Mouse (Mus musculus) naive thymus-derived CD4-positive, alpha-beta T cell, adult 2 months (primary cell): ENCODE results near the gene Ier2.
A peak's percentile ranks its signal among the peaks of the same experiment; 100 is the strongest.

Experiments used
- DNase-seq: peaks from one replicate; pipeline ENCODE4 v3.0.0-alpha.2; 2011; ENCODE audit warnings: low read depth

The Ier2 gene

DNA sequence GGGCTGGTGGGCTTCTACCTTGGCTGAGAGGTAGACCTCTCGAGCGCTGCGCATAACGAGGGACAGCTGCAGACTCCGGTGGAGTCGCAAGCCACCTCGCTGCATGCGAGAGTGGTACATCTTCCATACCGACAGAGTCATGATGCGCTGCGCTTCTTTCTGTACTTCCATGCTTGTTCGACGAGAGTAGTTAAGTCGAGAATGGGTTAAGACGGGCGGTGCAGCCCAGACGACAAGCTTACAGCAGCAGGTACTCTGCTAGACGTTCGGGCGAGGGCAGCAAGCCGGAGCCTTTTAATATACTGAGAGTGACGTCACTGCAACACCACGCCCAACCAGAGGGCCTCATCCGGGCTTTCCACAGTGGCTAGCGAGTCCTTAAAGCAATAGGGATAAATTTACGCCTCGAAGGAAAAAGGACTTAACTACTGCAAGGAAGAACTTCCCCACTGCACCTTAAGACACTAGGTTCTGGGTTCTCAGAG lies at the start of gene Ier2:
TSS of gene Ier2 (minus strand) at position 272 of the 485 bp plus-strand sequence.
- peak; percentile 97 for DNase-seq

DNA sequence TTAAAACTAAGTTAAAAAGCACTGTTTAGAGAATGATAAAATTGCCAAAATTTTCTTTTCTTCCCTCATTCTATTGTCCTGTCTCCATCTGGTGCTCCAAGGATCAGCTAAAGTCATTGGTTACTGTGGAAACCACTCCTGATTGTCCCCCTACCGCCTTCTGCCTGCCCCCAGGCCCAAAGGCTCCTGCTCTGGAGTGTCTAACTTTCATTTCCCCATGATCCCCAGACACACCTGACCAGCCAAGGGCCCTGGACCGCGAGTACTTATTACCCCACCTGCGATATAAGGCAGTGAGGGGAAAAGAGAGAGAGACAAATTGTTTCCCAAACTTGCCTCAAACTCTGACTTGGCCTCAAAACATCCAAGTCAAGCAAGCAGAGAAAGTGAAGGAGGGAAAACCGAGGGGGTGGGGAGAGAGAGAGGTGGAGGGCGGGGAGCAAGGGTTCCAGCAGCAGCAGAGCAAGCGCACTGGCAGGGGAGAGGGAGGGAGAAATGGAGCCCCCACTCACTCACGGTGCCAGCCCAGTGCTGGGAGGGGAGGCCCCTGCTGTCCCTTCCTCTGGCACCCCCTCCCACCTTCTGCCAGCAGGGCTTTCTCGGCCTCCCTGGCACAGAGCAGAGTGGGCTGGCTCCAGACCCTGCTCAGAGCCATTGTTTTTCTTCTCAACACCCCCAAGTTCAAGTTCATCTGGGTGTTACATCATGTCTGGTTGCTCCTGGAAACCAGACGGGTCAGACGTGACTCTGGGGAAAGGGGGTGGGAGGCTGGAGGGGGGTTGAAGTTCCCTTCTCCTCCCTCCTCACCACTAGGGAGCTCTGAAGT lies 49.5 kb upstream of the Ier2 start:
- DNase-seq: no peak

DNA sequence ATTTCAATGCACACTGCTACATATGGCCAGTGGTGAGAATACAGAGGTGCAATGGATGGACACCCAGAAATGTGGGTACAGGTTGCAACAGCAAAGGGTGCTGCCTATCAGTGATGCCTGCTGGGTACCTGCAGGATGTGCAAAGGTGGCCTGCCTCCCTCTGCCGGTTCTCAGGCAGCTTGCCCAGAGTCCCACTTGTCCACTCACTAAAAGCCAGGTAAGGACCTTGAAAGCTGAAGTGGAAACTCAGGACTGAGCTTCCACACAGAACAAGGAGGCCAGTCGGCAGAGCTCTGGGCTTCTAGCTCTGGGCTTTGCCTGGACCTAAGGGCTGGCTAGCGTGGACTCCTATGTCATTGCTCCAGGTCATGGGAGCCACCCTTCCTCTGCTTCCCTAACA lies 48.7 kb upstream of the Ier2 start:
- DNase-seq: no peak

DNA sequence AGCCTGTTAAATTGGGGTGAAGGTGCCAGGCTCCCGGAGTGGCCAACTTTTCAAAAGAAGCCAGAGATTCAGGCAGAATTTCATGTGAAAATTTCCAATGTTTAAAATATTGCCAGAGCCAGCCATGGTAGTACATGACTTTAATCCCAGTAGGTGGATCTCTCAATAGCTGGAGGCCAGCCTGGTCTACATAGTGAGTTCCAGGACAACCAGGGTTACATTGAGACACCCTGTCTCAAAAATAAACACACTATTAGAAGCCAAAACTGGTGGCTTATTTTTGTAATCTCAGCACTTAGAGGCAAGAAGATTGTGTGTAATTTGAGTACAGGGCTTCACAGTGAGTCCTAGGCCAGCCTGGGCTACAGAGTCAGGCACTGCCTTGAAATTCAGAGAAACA lies 47.3 kb upstream of the Ier2 start:
- DNase-seq: no peak

- peak; percentile 93 for DNase-seq
These were observed 46.3 kb upstream of the Ier2 start for GRCm38 (mm10) chr8:84708774-84709475.

DNA sequence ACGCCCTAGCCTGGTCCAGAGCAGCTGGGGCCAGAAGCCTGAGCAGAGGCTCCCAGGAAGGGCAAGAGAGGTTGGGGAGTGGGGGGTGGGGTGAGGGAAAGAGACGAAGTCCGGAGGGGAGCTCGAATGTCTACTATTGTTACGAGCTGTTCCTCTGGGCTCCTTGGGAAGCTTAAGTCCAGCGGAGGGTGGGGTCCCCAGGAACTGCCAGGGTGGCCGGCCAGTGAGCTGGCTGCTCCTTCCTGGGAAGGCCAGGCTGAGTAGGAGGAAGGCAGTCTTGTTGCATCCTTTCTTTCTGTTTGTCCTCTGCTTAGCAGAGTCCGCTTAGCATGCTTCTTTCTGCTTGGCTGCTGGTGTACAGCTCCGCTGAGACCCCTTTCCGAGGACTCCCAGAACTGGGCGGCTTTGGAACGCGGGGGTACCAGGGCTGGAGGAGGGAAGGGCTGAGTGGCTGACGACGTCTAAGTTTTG lies 45.5 kb upstream of the Ier2 start:
- no peak for DNase-seq

DNA sequence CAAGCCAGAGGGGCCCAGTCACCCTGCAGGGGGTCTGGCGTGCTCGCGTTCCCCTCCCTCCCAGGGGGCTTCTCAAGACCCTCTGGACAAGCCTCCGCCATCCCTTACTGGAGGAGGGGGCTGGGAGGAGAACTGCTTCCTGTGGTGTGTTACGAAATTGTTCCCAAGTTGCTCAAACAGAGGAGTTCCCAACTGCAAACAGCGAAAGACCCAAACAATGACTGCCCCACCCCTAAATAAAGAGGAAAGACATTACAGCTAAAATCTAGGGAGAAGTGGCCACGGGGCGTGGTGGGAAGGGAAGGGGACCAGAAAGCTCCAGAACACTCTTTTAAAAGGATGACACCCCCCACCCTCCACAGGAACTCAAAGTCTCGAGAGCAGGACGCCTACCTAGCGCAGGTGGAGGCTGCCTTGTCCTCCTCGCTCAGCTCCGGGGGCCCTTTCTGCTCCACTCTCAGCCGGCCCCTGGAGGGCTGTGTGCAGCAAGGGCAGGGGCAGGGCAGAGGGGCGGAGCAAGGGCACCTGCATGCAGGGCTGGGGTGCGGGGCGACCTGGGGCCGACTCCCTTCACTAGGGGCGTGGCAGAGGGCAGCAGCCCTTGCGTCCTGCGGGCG lies 44.7 kb upstream of the Ier2 start:
- DNase-seq: peak; percentile 44

- peak; percentile 41 for DNase-seq
These were observed 44.1 kb upstream of the Ier2 start for GRCm38 (mm10) chr8:84706610-84707266.

DNA sequence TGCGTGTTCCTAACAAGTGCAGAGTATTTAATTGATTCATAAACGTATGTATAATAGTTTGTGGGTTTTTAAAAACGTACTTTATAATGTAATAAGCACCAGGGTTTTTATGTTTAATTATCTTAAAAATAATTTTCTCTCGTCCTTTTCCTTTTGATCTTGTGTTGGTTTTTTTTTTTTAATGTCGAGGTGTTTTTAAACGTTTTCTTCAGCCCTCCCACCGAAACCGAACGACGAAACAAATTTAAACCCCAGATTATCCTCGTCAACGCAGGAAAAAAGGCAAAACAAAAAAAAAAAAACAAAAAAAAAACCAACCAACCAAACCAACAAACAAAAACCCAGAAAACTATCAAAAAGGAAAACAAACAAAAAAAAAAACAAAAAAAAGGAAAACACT lies 43.3 kb upstream of the Ier2 start:
- no peak for DNase-seq

- no peak for DNase-seq
These were observed 42.5 kb upstream of the Ier2 start for GRCm38 (mm10) chr8:84704867-84705831.

DNA sequence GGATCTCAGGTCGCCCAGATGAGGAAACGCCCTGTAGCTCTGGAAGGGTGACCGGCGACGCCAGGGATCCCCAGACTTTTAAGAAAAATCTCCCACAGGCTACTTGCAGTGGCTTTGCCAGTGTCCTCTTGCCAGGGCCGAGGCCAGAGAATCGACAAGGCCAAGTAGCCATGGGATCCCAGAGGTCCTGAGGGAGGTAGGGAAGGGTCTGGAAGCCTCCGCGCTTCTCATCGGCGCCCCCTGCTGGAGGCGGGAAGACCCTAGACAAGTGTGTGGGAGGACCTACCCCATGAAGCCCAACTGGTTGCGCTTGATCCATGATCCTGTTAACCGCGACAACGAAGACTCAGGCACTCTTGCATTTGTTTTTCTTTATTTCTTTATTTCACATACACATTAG lies 41.7 kb upstream of the Ier2 start:
- peak; percentile 89 for DNase-seq

DNA sequence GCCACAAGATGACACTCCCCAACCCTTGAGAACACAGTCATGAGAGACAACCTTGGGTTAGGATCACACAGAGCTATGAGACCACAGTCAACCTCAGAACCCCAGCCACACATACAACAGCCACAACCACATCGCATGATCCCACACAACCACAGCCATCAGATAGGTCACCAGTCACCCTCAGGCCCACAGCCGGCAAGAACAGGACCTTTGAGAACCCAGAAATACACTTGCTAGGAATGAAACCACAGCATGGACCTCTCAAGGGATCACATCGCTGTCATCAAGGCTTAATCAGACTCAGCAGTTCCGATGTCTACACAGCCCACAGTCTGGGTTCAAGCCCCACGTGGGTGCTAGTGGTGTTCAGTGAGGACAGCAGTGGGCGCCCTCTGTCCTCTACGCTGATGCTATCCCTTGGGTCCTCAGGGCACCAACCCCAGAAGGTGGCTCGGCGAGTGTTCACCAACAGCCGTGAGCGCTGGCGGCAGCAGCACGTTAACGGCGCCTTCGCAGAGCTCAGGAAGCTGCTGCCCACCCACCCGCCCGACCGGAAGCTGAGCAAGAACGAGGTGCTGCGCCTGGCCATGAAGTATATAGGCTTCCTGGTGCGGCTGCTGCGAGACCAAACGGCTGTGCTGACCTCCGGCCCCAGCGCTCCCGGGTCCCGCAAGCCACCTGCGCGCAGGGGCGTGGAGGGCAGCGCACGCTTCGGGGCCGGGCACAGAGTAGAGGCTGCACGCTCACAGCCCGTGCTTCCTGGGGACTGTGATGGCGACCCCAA lies 41.0 kb upstream of the Ier2 start:
- peak; percentile 64 for DNase-seq

GRCm38 (mm10) chr8:84702963-84703465 lies 40.4 kb upstream of the Ier2 start:
- DNase-seq: no peak

DNA sequence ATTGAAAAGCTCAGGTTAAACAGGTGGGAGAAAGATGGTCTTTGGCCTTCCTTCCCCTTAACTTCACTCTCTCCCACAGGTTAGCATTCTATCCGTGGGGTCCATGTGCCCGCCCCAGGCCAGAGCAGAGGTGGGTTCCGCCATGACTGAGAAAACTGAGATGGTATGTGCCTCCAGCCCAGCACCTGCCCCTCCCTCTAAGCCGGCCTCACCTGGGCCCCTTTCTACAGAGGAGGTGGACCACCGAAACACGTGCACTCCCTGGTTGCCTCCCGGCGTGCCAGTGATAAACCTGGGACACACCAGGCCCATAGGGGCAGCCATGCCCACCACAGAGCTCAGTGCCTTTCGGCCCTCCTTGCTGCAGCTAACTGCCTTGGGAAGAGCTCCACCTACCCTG lies 39.9 kb upstream of the Ier2 start:
- DNase-seq: no peak

DNA sequence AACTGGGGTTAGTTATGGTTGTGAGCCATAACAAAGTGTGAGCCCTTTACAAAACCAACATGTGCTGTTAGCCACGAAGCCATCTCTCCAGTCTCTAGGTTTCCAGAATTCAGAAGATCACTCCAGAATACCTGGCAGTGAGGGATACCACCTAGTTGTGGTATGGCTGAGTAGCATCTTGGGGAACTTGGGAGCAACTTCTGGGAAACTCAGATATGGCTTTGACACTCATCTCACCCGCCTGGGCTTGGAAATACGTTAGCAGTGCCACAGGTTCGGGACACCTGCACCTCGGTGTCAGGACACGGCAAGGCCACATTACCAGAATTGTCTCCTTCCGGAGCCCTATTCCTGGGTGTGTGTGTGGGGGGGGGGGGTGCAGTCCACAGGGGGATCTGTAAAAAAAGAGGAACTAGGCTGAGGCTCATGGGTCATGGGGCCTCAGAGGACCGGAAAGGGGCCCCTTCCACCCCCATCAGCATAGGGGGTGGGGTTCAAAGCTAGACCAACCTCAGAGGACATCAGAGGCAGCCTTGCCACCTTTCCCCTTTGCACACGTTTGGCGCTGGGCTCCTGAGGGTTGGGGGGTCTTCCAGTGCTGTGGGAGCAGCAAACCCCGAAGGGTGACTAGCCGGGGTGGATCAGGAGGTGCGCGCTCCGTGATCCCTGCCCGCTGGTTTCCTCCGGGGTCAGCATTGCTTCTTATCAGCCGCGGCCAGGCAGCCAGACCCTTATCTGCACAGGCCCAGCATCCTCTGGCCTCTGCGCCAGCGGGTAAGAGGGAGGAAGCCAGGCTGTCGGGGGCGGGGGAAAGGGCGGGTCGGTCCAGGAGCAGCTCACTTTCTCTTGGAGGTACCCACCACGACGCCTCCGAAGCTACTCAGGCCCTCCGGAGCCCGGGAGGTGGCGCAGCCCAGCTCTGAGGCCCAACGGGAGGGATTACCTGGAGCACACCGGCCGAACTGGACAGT lies 38.6 kb upstream of the Ier2 start, which contains the start of gene Lyl1:
TSS of gene Lyl1 (plus strand) at position 517 of the 971 bp plus-strand sequence.
- peak; percentile 50 for DNase-seq

DNA sequence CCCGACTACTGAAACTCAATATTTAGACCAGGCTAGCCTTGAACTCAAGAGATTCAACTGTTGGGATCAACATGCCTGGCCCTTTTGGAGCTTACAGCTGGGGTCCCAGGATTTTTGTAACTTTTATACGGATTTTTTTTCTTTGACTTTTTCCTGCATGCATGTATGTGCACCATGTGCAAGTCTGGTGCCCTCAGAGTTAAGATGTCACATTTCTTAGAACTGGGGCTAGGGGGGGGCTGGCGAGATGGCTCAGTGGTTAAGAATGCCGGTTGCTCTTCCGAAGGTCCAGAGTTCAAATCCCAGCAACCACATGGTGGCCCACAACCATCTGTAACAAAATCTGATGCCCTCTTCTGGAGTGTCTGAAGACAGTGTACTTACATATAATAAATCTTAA lies 37.9 kb upstream of the Ier2 start:
- DNase-seq: no peak

DNA sequence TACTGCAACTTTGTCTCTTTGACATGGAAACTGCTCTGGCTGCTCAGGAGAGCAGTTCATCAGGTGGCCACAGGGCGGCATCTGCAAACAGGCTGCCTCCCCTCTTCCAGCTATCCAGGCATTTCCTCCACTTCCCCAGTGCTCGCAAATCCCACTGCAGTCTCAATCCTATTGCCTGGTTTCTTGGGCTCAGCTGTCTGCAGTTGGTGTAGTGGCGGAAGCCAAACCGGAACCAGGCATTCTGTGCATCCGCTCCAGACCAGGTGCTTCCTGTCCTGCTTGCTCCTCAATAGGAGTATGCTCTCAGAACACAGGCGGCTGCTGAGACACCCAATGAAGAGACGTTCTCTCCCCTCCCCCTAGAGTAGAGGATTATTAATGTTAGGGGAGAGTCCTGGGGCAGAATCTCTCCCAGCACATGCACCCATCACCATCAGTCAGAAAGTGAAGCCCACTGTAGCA lies 37.2 kb upstream of the Ier2 start:
- DNase-seq: peak; percentile 61

DNA sequence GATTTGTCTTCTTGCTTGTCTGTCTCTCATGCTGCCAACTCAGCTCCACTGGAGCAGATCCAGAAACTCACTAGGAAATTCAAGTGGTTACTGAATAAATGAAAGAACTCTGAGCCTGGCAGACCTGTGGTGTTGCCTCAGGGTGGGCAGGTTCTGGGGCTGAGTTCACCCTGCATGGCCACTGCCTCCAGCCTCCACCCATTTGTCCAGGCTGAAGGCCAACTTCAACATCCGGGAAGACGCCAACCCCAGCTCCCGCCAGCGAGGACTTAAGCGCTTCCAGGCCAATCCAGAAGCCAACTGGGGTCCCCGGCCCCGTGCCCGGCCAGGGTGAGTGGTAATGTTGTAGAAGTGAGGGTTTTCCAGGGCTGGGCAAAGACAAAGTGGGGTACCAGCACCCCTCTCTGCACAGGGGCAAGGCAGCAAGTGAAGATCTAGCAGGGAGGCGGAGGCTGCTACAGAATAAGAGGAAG lies 36.3 kb upstream of the Ier2 start:
- DNase-seq: no peak
